Mouse (Mus musculus): ENCODE measurements around the gene Snrnp35. TPM values are rescaled to one million over a fixed set of nuclear protein-coding genes. Genes with fewer than 3 reads are reported as not detected.

The Snrnp35 gene
- polyA plus RNA-seq (2014; fragmentation: Illumina TruSeq; extraction: RNeasy Lipid Tissue Mini Kit (QIAGEN cat#74804); ENCODE audit: low read depth, low replicate concordance) = 1.1 TPM

GRCm38 (mm10) chr5:124482966-124483654 lies at the start of gene Snrnp35:
Gene Snrnp35, plus strand, starts transcription at chr5:124483134.

GRCm38 (mm10) chr5:124439447-124440093 lies 43.4 kb upstream of the Snrnp35 start, which contains the start of gene Kmt5a:
Gene Kmt5a, plus strand, starts transcription at chr5:124439930.

GRCm38 (mm10) chr5:124530655-124531582 lies 48.0 kb downstream of the Snrnp35 start, which contains the start of gene Rilpl1:
Gene Rilpl1, minus strand, starts transcription at chr5:124531391.

GRCm38 (mm10) chr5:124540383-124540786 lies 57.5 kb downstream of the Snrnp35 start, which contains the start of gene Tmed2:
Gene Tmed2, plus strand, starts transcription at chr5:124540695.

Other genes starting within 250 kb of the Snrnp35 start
- gene Pitpnm2, start 233.4 kb upstream of the Snrnp35 start, polyA plus RNA-seq (2014; fragmentation: Illumina TruSeq; extraction: RNeasy Lipid Tissue Mini Kit (QIAGEN cat#74804); ENCODE audit: low read depth, low replicate concordance) = 1.4 TPM
- 9.0 TPM for gene Mphosph9, start 155.2 kb upstream of the Snrnp35 start, polyA plus RNA-seq (2014; fragmentation: Illumina TruSeq; extraction: RNeasy Lipid Tissue Mini Kit (QIAGEN cat#74804); ENCODE audit: low read depth, low replicate concordance)
- gene 2810006K23Rik, start 155.0 kb upstream of the Snrnp35 start, polyA plus RNA-seq (2014; fragmentation: Illumina TruSeq; extraction: RNeasy Lipid Tissue Mini Kit (QIAGEN cat#74804); ENCODE audit: low read depth, low replicate concordance) = 12.7 TPM
- 108 TPM for gene Cdk2ap1, start 120.1 kb upstream of the Snrnp35 start, polyA plus RNA-seq (2014; fragmentation: Illumina TruSeq; extraction: RNeasy Lipid Tissue Mini Kit (QIAGEN cat#74804); ENCODE audit: low read depth, low replicate concordance)
- gene Sbno1, start 57.1 kb upstream of the Snrnp35 start, polyA plus RNA-seq (2014; fragmentation: Illumina TruSeq; extraction: RNeasy Lipid Tissue Mini Kit (QIAGEN cat#74804); ENCODE audit: low read depth, low replicate concordance) = 105 TPM
- 128 TPM for gene Kmt5a, start 43.2 kb upstream of the Snrnp35 start, polyA plus RNA-seq (2014; fragmentation: Illumina TruSeq; extraction: RNeasy Lipid Tissue Mini Kit (QIAGEN cat#74804); ENCODE audit: low read depth, low replicate concordance)
- 0.95 TPM for gene Rilpl2, start 4.8 kb upstream of the Snrnp35 start, polyA plus RNA-seq (2014; fragmentation: Illumina TruSeq; extraction: RNeasy Lipid Tissue Mini Kit (QIAGEN cat#74804); ENCODE audit: low read depth, low replicate concordance)
- gene Rilpl1, start 48.3 kb downstream of the Snrnp35 start, polyA plus RNA-seq (2014; fragmentation: Illumina TruSeq; extraction: RNeasy Lipid Tissue Mini Kit (QIAGEN cat#74804); ENCODE audit: low read depth, low replicate concordance) = 2.4 TPM
- gene Tmed2, start 57.6 kb downstream of the Snrnp35 start, polyA plus RNA-seq (2014; fragmentation: Illumina TruSeq; extraction: RNeasy Lipid Tissue Mini Kit (QIAGEN cat#74804); ENCODE audit: low read depth, low replicate concordance) = 1,811 TPM
- 19.1 TPM for gene Ddx55, start 69.7 kb downstream of the Snrnp35 start, polyA plus RNA-seq (2014; fragmentation: Illumina TruSeq; extraction: RNeasy Lipid Tissue Mini Kit (QIAGEN cat#74804); ENCODE audit: low read depth, low replicate concordance)
- gene Eif2b1, start 96.0 kb downstream of the Snrnp35 start, polyA plus RNA-seq (2014; fragmentation: Illumina TruSeq; extraction: RNeasy Lipid Tissue Mini Kit (QIAGEN cat#74804); ENCODE audit: low read depth, low replicate concordance) = 81.0 TPM
- gene Gtf2h3, start 96.0 kb downstream of the Snrnp35 start, polyA plus RNA-seq (2014; fragmentation: Illumina TruSeq; extraction: RNeasy Lipid Tissue Mini Kit (QIAGEN cat#74804); ENCODE audit: low read depth, low replicate concordance) = 12.9 TPM
- 67.9 TPM for gene Atp6v0a2, start 145.4 kb downstream of the Snrnp35 start, polyA plus RNA-seq (2014; fragmentation: Illumina TruSeq; extraction: RNeasy Lipid Tissue Mini Kit (QIAGEN cat#74804); ENCODE audit: low read depth, low replicate concordance)
- gene Dnah10, start 242.0 kb downstream of the Snrnp35 start, polyA plus RNA-seq (2014; fragmentation: Illumina TruSeq; extraction: RNeasy Lipid Tissue Mini Kit (QIAGEN cat#74804); ENCODE audit: low read depth, low replicate concordance) = 0.06 TPM